In genomic region chr1:90999911-91000601, GRCm38 (mm10) we compare ENCODE assay signal across 11 mouse cellular contexts. TPM values are rescaled to one million over a fixed set of nuclear protein-coding genes. Genes with fewer than 3 reads are reported as not detected.
DNase-seq lines count a peak whose midpoint lies in the region; ATAC-seq and TF ChIP-seq lines count a peak whose summit lies in the region.
"Had no signal": no experiment of that assay in that cellular context is flagged by ENCODE, and none has a peak within 500 bp of the region (broad histone marks: within the 10 kb centered on the region; RNA-seq: fewer than 3 reads in every experiment).

No protein-coding gene starts in this region.

- no peak for ATAC-seq in forebrain, embryonic 15.5 days (replicated peaks)
- ATAC-seq in intestine, embryonic 15.5 days = no peak
- peak; percentile 23; the same call in 1 of the 2 replicates for ATAC-seq in neural tube, embryonic 14.5 days (ENCODE audit: low read depth)
- ATAC-seq: inflammation-experienced regulatory T-cells, adult 6 months had no signal

- peak overlapping the region; percentile 94 for H3K4me2 ChIP-seq in forebrain, embryonic 15.5 days (replicated peaks)
- peak overlapping the region; percentile 98 for H3K4me2 ChIP-seq in intestine, embryonic 15.5 days (replicated peaks)
- H3K4me2 ChIP-seq in neural tube, embryonic 14.5 days (ENCODE audit: low read depth, low read length) = peak overlapping the region; percentile 85

- H3K9me3 ChIP-seq in forebrain, embryonic 15.5 days = no peaks in the 10 kb centered on the region
- H3K9me3 ChIP-seq in intestine, embryonic 15.5 days = no peaks in the 10 kb centered on the region
- H3K9me3 ChIP-seq in neural tube, embryonic 14.5 days (ENCODE audit: control insufficient read depth, low read length) = no peaks in the 10 kb centered on the region

- H3K9ac ChIP-seq in forebrain, embryonic 15.5 days (replicated peaks) = no peak overlapping the region
- H3K9ac ChIP-seq in intestine, embryonic 15.5 days = no peak overlapping the region
- peak overlapping the region; percentile 70; the same call in 1 of the 2 replicates for H3K9ac ChIP-seq in neural tube, embryonic 14.5 days (replicated peaks; ENCODE audit: low read depth, low read length)

- peak overlapping the region; percentile 92 for H3K4me3 ChIP-seq in left cerebral cortex, adult 2 months
- peak overlapping the region; percentile 72 for H3K4me3 ChIP-seq in forebrain, embryonic 15.5 days
- no peak overlapping the region; the same call in 1 of the 2 replicates for H3K4me3 ChIP-seq in intestine, embryonic 15.5 days (replicated peaks)
- peak overlapping the region; percentile 67 for H3K4me3 ChIP-seq in neural tube, embryonic 14.5 days (ENCODE audit: low read depth, low read length)
- H3K4me3 ChIP-seq in thymus, adult 2 months (ENCODE audit: control insufficient read depth, insufficient read depth, low read length) = no peak overlapping the region

- H3K27me3 ChIP-seq in forebrain, embryonic 15.5 days = no peaks in the 10 kb centered on the region
- no peaks in the 10 kb centered on the region for H3K27me3 ChIP-seq in intestine, embryonic 15.5 days (replicated peaks)
- H3K27me3 ChIP-seq in neural tube, embryonic 14.5 days (ENCODE audit: control insufficient read depth, insufficient read depth, low read length) = no peaks in the 10 kb centered on the region
- H3K27me3 ChIP-seq in thymus, adult 2 months (ENCODE audit: control insufficient read depth, insufficient read depth, low read length) = peaks cover 13% of the 10 kb centered on the region

- no peak overlapping the region for H3K27ac ChIP-seq in left cerebral cortex, adult 2 months
- no peak overlapping the region for H3K27ac ChIP-seq in forebrain, embryonic 15.5 days (replicated peaks)
- no peak overlapping the region for H3K27ac ChIP-seq in intestine, embryonic 15.5 days
- H3K27ac ChIP-seq in neural tube, embryonic 14.5 days (ENCODE audit: low read depth, low read length) = peak overlapping the region; percentile 10; the same call in 1 of the 2 replicates
- H3K27ac ChIP-seq in thymus, adult 2 months (ENCODE audit: control insufficient read depth, insufficient read depth, low read length) = no peak overlapping the region

- H3K36me3 ChIP-seq in forebrain, embryonic 15.5 days = no peaks in the 10 kb centered on the region
- no peaks in the 10 kb centered on the region for H3K36me3 ChIP-seq in intestine, embryonic 15.5 days
- H3K36me3 ChIP-seq in neural tube, embryonic 14.5 days (ENCODE audit: control insufficient read depth, insufficient read depth, low read length) = no peaks in the 10 kb centered on the region
- no peaks in the 10 kb centered on the region for H3K36me3 ChIP-seq in thymus, adult 2 months (ENCODE audit: control insufficient read depth, insufficient read depth, low read length)

- intact Hi-C loops in left cerebral cortex, adult 2 months (cut with DNase I) = loop anchor here (2.0 kb wide), 1 partner anchor 19 kb away; no protein-coding TSS in a partner anchor

- peaks cover 16% of the 10 kb centered on the region for H3K4me1 ChIP-seq in forebrain, embryonic 15.5 days
- H3K4me1 ChIP-seq in intestine, embryonic 15.5 days (replicated peaks) = peaks cover 13% of the 10 kb centered on the region
- H3K4me1 ChIP-seq in neural tube, embryonic 14.5 days (ENCODE audit: control insufficient read depth, insufficient read depth, low read length) = peaks cover 9% of the 10 kb centered on the region
- no peaks in the 10 kb centered on the region for H3K4me1 ChIP-seq in thymus, adult 2 months (replicated peaks; ENCODE audit: control insufficient read depth, insufficient read depth, low read length)

- TF ChIP-seq POLR2A in thymus, adult 2 months (IDR thresholded peaks at IDR 0.05; ENCODE audit: control insufficient read depth, extremely low read depth, insufficient read depth, low read length, poor library complexity) = no peak

- no peak for TF ChIP-seq CTCF in left cerebral cortex, adult 2 months (IDR thresholded peaks at IDR 0.05)
- TF ChIP-seq CTCF in thymus, adult 2 months (IDR thresholded peaks at IDR 0.05; ENCODE audit: borderline replicate concordance, control insufficient read depth, extremely low read depth, insufficient read depth, low read length, poor library complexity) = no peak

- 64% methylated on average over 10 of the region's 10 CpGs for WGBS in forebrain, embryonic 15.5 days
- 61% methylated on average over 10 of the region's 10 CpGs for WGBS in intestine, embryonic 15.5 days
- WGBS in neural tube, embryonic 14.5 days = 52% methylated on average over 10 of the region's 10 CpGs
- WGBS in thymus, adult 2 months = 66% methylated on average over 10 of the region's 10 CpGs

- DNase-seq in left cerebral cortex, adult 2 months (ENCODE audit: extremely low spot score in 1 of 2, low spot score in 2 of 2) = peak in 1 of 2 experiments; percentile 10
- no peak for DNase-seq in left cerebral cortex, adult 11 months (ENCODE audit: low spot score)
- no peak for DNase-seq in layer of hippocampus, postnatal 25 days (ENCODE audit: extremely low spot score in 1 of 2, low spot score in 1 of 2)
- no peak for DNase-seq in thymus, adult 2 months
- no peak for DNase-seq in left cerebral cortex, adult 9 months (ENCODE audit: low spot score in 2 of 2)
- DNase-seq: cerebellum, adult 11 months had no signal

RNA-seq across cellular contexts. Expression of gene Lrrfip1, which starts 1.5 kb away (rescaled TPM):
- 10 to 100 TPM; 71.4 to 75.1 TPM for total RNA-seq in left cerebral cortex, adult 2 months (2021)
- 37.5 and 38.3 TPM in 2 replicates for polyA plus RNA-seq in forebrain, embryonic 15.5 days (2015; fragmentation: Nextera tagmentation; extraction: Ambion mirVana)
- 58.7 and 63.5 TPM in 2 replicates for polyA plus RNA-seq in intestine, embryonic 15.5 days (2015; fragmentation: Nextera tagmentation; extraction: Ambion mirVana)
- 41.4 and 50.4 TPM in 2 replicates for polyA plus RNA-seq in neural tube, embryonic 14.5 days (2014; fragmentation: Nextera tagmentation; extraction: Ambion mirVana)
- total RNA-seq in layer of hippocampus, postnatal 25 days (2021) = 10 to 100 TPM; 64.0 to 74.4 TPM
- polyA plus RNA-seq in thymus, adult 2 months (2012; rRNA removed) = 24.1 and 31.8 TPM in 2 replicates

RNA-seq across cellular contexts. Expression of gene Rab17, which starts 30.6 kb away (rescaled TPM):
- under 1 TPM in 1 of 2 experiments, not detected in 1; 0.23 TPM for total RNA-seq in left cerebral cortex, adult 2 months (2021)
- polyA plus RNA-seq in forebrain, embryonic 15.5 days (2015; fragmentation: Nextera tagmentation; extraction: Ambion mirVana) = 0.18 and 0.20 TPM in 2 replicates
- polyA plus RNA-seq in intestine, embryonic 15.5 days (2015; fragmentation: Nextera tagmentation; extraction: Ambion mirVana) = 35.2 and 41.0 TPM in 2 replicates
- 0.13 TPM in 1 of 2 replicates, not detected in the other for polyA plus RNA-seq in neural tube, embryonic 14.5 days (2014; fragmentation: Nextera tagmentation; extraction: Ambion mirVana)
- total RNA-seq in layer of hippocampus, postnatal 25 days (2021) = not detected
- 0.85 and 0.94 TPM in 2 replicates for polyA plus RNA-seq in thymus, adult 2 months (2012; rRNA removed)
- polyA plus RNA-seq: inflammation-experienced regulatory T-cells, adult 6 months had no signal

RNA-seq across cellular contexts. Expression of gene Prlh, which starts 47.1 kb away (rescaled TPM):
- total RNA-seq in left cerebral cortex, adult 2 months (2021) = not detected
- not detected in 2 replicates for polyA plus RNA-seq in forebrain, embryonic 15.5 days (2015; fragmentation: Nextera tagmentation; extraction: Ambion mirVana)
- not detected in 2 replicates for polyA plus RNA-seq in intestine, embryonic 15.5 days (2015; fragmentation: Nextera tagmentation; extraction: Ambion mirVana)
- not detected in 2 replicates for polyA plus RNA-seq in neural tube, embryonic 14.5 days (2014; fragmentation: Nextera tagmentation; extraction: Ambion mirVana)
- not detected for total RNA-seq in layer of hippocampus, postnatal 25 days (2021)
- polyA plus RNA-seq in thymus, adult 2 months (2012; rRNA removed) = not detected in 2 replicates
- total RNA-seq: ES-E14 had no signal
- polyA plus RNA-seq: inflammation-experienced regulatory T-cells, adult 6 months had no signal

Comparison
In these comparisons a context has a peak if more than half of its experiments do, and no peak if none do; other contexts are left out.
1. H3K4me3 ChIP-seq: peak in left cerebral cortex, adult 2 months (single experiment), forebrain, embryonic 15.5 days (single experiment) and neural tube, embryonic 14.5 days (single experiment); none in intestine, embryonic 15.5 days (single experiment) and thymus, adult 2 months (single experiment).
2. RNA of gene Rab17, which starts 30.6 kb away (polyA plus RNA-seq): 35.2 to 41.0 TPM in intestine, embryonic 15.5 days; 0.85 to 0.94 TPM in thymus, adult 2 months, 0.18 to 0.20 TPM in forebrain, embryonic 15.5 days and 0.13 TPM in neural tube, embryonic 14.5 days; every median in the first group is over 10 times any median in the second.
3. Peak in every context shown above with its lines, with median percentiles within 50 percentile points of each other: H3K4me2 ChIP-seq.